Mouse (Mus musculus) lung, postnatal 14 days (tissue): ENCODE results near the gene Elfn2.

Experiments
- DNase-seq: peaks from one replicate; pipeline ENCODE4 v3.0.0; 2021

Elfn2 gene

GRCm38 (mm10) chr15:78677708-78678107, 40.9 kb downstream of the Elfn2 start:
- DNase-seq: no peak

- DNase-seq: no peak
These were observed 41.6 kb downstream of the Elfn2 start for GRCm38 (mm10) chr15:78677015-78677414.

GRCm38 (mm10) chr15:78674912-78675412, 43.6 kb downstream of the Elfn2 start:
- no peak for DNase-seq

- DNase-seq: no peak
These were observed 45.1 kb downstream of the Elfn2 start for GRCm38 (mm10) chr15:78673436-78673835.

- peak; percentile 23 for DNase-seq
These were observed 48.2 kb downstream of the Elfn2 start for GRCm38 (mm10) chr15:78670341-78670740.

- no peak for DNase-seq
These were observed 49.2 kb downstream of the Elfn2 start for GRCm38 (mm10) chr15:78669221-78669871.

- peak; percentile 24 for DNase-seq
These were observed 54.3 kb downstream of the Elfn2 start for GRCm38 (mm10) chr15:78664268-78664667.

GRCm38 (mm10) chr15:78651169-78651568, 67.4 kb downstream of the Elfn2 start:
- no peak for DNase-seq

GRCm38 (mm10) chr15:78647746-78648145, 70.8 kb downstream of the Elfn2 start:
- DNase-seq: no peak

- DNase-seq: no peak
These were observed 74.0 kb downstream of the Elfn2 start for GRCm38 (mm10) chr15:78644606-78645005.

GRCm38 (mm10) chr15:78643633-78644032, 74.9 kb downstream of the Elfn2 start:
- DNase-seq: no peak

GRCm38 (mm10) chr15:78635231-78635630, 83.3 kb downstream of the Elfn2 start:
- DNase-seq: peak; percentile 19

GRCm38 (mm10) chr15:78634095-78634737, 84.4 kb downstream of the Elfn2 start:
- no peak for DNase-seq

- no peak for DNase-seq
These were observed 85.2 kb downstream of the Elfn2 start for GRCm38 (mm10) chr15:78633413-78633812.

- no peak for DNase-seq
These were observed 86.2 kb downstream of the Elfn2 start for GRCm38 (mm10) chr15:78632387-78632786.

- DNase-seq: no peak
These were observed 92.3 kb downstream of the Elfn2 start for GRCm38 (mm10) chr15:78626285-78626684.

- DNase-seq: peak; percentile 27
These were observed 93.6 kb downstream of the Elfn2 start for GRCm38 (mm10) chr15:78624961-78625360.

- peak; percentile 83 for DNase-seq
These were observed 94.1 kb downstream of the Elfn2 start for GRCm38 (mm10) chr15:78624431-78624950.

- DNase-seq: peak; percentile 81
These were observed 95.1 kb downstream of the Elfn2 start for GRCm38 (mm10) chr15:78623426-78623825.
